Mouse (Mus musculus) layer of hippocampus, postnatal 10 days (tissue): ENCODE data around the gene Clstn1. TPM values are rescaled to one million over a fixed set of nuclear protein-coding genes. Genes with fewer than 3 reads are reported as not detected.

Experiments used
- DNase-seq, 2 experiments: peaks; one replicate each; pipeline ENCODE4 v3.0.0; 2021; ENCODE audit warnings: low spot score in 2 of 2
- total RNA-seq, 2 experiments: library from RNA; stranded (reverse); gene quantifications; 2 replicates each; pipeline ENCODE4 v1.2.3; 2021

Gene Clstn1
- total RNA-seq, 2 experiments from 2014 or later, result 726 TPM

- peak; percentile 70 to 79 for DNase-seq
Observed at GRCm38 (mm10) chr4:149628372-149628771, 42.1 kb downstream of the Clstn1 start.

- no peak for DNase-seq
Observed at GRCm38 (mm10) chr4:149628810-149629209, 42.5 kb downstream of the Clstn1 start.

GRCm38 (mm10) chr4:149632670-149633307 lies 46.5 kb downstream of the Clstn1 start:
- DNase-seq, result no peak

- DNase-seq, result no peak
Observed at GRCm38 (mm10) chr4:149634157-149634556, 47.9 kb downstream of the Clstn1 start.

GRCm38 (mm10) chr4:149634966-149635365 lies 48.7 kb downstream of the Clstn1 start:
- no peak for DNase-seq

- no peak for DNase-seq
Observed at GRCm38 (mm10) chr4:149635915-149636415, 49.7 kb downstream of the Clstn1 start.

- DNase-seq, result peak; percentile 22 to 43
Observed at GRCm38 (mm10) chr4:149637942-149638341, 51.7 kb downstream of the Clstn1 start.

GRCm38 (mm10) chr4:149640831-149641230 lies 54.6 kb downstream of the Clstn1 start:
- DNase-seq, result no peak

- no peak for DNase-seq
Observed at GRCm38 (mm10) chr4:149641400-149641799, 55.1 kb downstream of the Clstn1 start.

- no peak for DNase-seq
Observed at GRCm38 (mm10) chr4:149641956-149642355, 55.7 kb downstream of the Clstn1 start.

GRCm38 (mm10) chr4:149645761-149646160 lies 59.5 kb downstream of the Clstn1 start:
- no peak for DNase-seq

- DNase-seq, result no peak
Observed at GRCm38 (mm10) chr4:149648031-149648805, 62.0 kb downstream of the Clstn1 start.

- DNase-seq, result peak; percentile 84
Observed at GRCm38 (mm10) chr4:149650493-149651193, 64.4 kb downstream of the Clstn1 start.

GRCm38 (mm10) chr4:149654232-149654631 lies 68.0 kb downstream of the Clstn1 start:
- peak; percentile 49 to 62 for DNase-seq

- DNase-seq, result no peak
Observed at GRCm38 (mm10) chr4:149657858-149658416, 71.7 kb downstream of the Clstn1 start.

- DNase-seq, result peak in 1 of 2 experiments; percentile 9
Observed at GRCm38 (mm10) chr4:149659495-149660116, 73.3 kb downstream of the Clstn1 start.

- no peak for DNase-seq
Observed at GRCm38 (mm10) chr4:149660598-149660997, 74.3 kb downstream of the Clstn1 start.

- DNase-seq, result no peak
Observed at GRCm38 (mm10) chr4:149661967-149662589, 75.8 kb downstream of the Clstn1 start.

GRCm38 (mm10) chr4:149663849-149664503 lies 77.7 kb downstream of the Clstn1 start:
- no peak for DNase-seq
